Mouse (Mus musculus) erythroid progenitor cell, adult 5-6 weeks (primary cell): Measurements from ENCODE around the gene Prcp. TPM values are rescaled to one million over a fixed set of nuclear protein-coding genes. Genes with fewer than 3 reads are reported as not detected.

Experiments
- ATAC-seq: replicated peaks from 2 replicates; pipeline ENCODE4 v1.8.0; 2016; ENCODE audit warnings: moderate number of reproducible peaks, mild to moderate bottlenecking, moderate TSS enrichment, inconsistent platforms; ENCODE audit not compliant: poor library complexity, low FRiP score, severe bottlenecking
- total RNA-seq, 2 experiments: library from RNA; stranded (forward) in 1 of 2; stranded (reverse) in 1 of 2; fragments of 150-400 nt in 1 of 2; fragments of 186-747, 209-891 nt in 1 of 2; gene quantifications; 2 replicates each; pipeline versions ENCODE4 v1.2.3 to v1.2.4; 2015 to 2017; ENCODE audit warnings: low replicate concordance in 2 of 2

Gene Prcp
- total RNA-seq (2015; ENCODE audit: low replicate concordance) (81.8 and 98.5 TPM in 2 replicates), total RNA-seq (2017; ENCODE audit: low replicate concordance) (38.8 and 50.4 TPM in 2 replicates)

GRCm38 (mm10) chr7:92874116-92874675, at the start of gene Prcp, which contains the start of gene Ddias:
Gene Prcp, plus strand, starts transcription at chr7:92874470.
Gene Ddias, minus strand, starts transcription at chr7:92874247.
- ATAC-seq, result peak; percentile 74

GRCm38 (mm10) chr7:92826248-92826647, 48.0 kb upstream of the Prcp start:
- ATAC-seq, result no peak

GRCm38 (mm10) chr7:92827981-92828380, 46.3 kb upstream of the Prcp start:
- no peak for ATAC-seq

- ATAC-seq, result no peak
These were observed 41.9 kb upstream of the Prcp start for GRCm38 (mm10) chr7:92832395-92832794.

- no peak for ATAC-seq
These were observed 39.9 kb upstream of the Prcp start for GRCm38 (mm10) chr7:92834391-92834790.

GRCm38 (mm10) chr7:92836447-92836846, 37.8 kb upstream of the Prcp start:
- no peak for ATAC-seq

- ATAC-seq, result no peak
These were observed 37.0 kb upstream of the Prcp start for GRCm38 (mm10) chr7:92837226-92837625.

- ATAC-seq, result no peak
These were observed 36.4 kb upstream of the Prcp start for GRCm38 (mm10) chr7:92837907-92838306.

- no peak for ATAC-seq
These were observed 32.0 kb upstream of the Prcp start for GRCm38 (mm10) chr7:92842254-92842653.

- ATAC-seq, result no peak
These were observed 26.0 kb upstream of the Prcp start for GRCm38 (mm10) chr7:92848246-92848645.

GRCm38 (mm10) chr7:92866526-92866925, 7.7 kb upstream of the Prcp start:
- 0 out of 2 replicates have a peak, but pooled peaks have one; percentile 49 for ATAC-seq

- no peak for ATAC-seq
These were observed 4.1 kb upstream of the Prcp start for GRCm38 (mm10) chr7:92870161-92870560.

GRCm38 (mm10) chr7:92871596-92871995, 2.7 kb upstream of the Prcp start:
- no peak for ATAC-seq

- ATAC-seq, result peak; percentile 78
These were observed 615 bp downstream of the Prcp start for GRCm38 (mm10) chr7:92874761-92875408.

GRCm38 (mm10) chr7:92876066-92876465, 1.8 kb downstream of the Prcp start:
- no peak for ATAC-seq

GRCm38 (mm10) chr7:92876538-92876937, 2.3 kb downstream of the Prcp start:
- no peak for ATAC-seq

- no peak for ATAC-seq
These were observed 4.5 kb downstream of the Prcp start for GRCm38 (mm10) chr7:92878575-92879285.

GRCm38 (mm10) chr7:92883850-92884716, 9.8 kb downstream of the Prcp start:
- peak; percentile 57 for ATAC-seq

- ATAC-seq, result no peak
These were observed 10.9 kb downstream of the Prcp start for GRCm38 (mm10) chr7:92884998-92885660.
